Mouse (Mus musculus) MEL (cell line): Measurements from ENCODE around the gene Aak1. TPM values are rescaled to one million over a fixed set of nuclear protein-coding genes. Genes with fewer than 3 reads are reported as not detected.

ENCODE experiments used
- DNase-seq: peaks from one replicate; pipeline ENCODE4 v3.0.0; 2011; ENCODE audit warnings: low read depth, low spot score
- H3K27ac ChIP-seq: 2 replicates; pipeline ENCODE4 v1.5.1; 2012; ENCODE audit warnings: low read depth, mild to moderate bottlenecking, control low read depth, low read length, moderate library complexity; ENCODE audit not compliant: control insufficient read depth
- H3K27me3 ChIP-seq, 2 experiments: fragments of 150-350 bp in 1 of 2; sonication (generic) in 1 of 2; 2 replicates each; pipeline ENCODE4 v1.6.1; 2012; ENCODE audit warnings: low read length in 2 of 2, mild to moderate bottlenecking in 2 of 2, improper control_type of control experiment in 1 of 2, moderate library complexity in 1 of 2; ENCODE audit not compliant: insufficient read depth in 2 of 2, control insufficient read depth in 1 of 2
- H3K36me3 ChIP-seq, 2 experiments: 2 replicates each; pipeline ENCODE4 v1.6.1; 2012 to 2014; ENCODE audit warnings: low read length in 2 of 2, improper control_type of control experiment in 1 of 2, inconsistent platforms in 1 of 2, mild to moderate bottlenecking in 1 of 2; ENCODE audit not compliant: insufficient read depth in 2 of 2, control insufficient read depth in 1 of 2
- H3K4me1 ChIP-seq, 2 experiments: fragments of 150-350 bp in 1 of 2; sonication (generic) in 1 of 2; 2 replicates each; pipeline ENCODE4 v1.6.1; 2012; ENCODE audit warnings: low read length in 2 of 2, improper control_type of control experiment in 1 of 2, mild to moderate bottlenecking in 1 of 2; ENCODE audit not compliant: insufficient read depth in 2 of 2, control insufficient read depth in 1 of 2
- H3K4me3 ChIP-seq, 2 experiments: fragments of 150-350 bp in 1 of 2; sonication (generic) in 1 of 2; 2 replicates each; pipeline ENCODE4 v1.5.1; 2012; ENCODE audit warnings: low read depth in 2 of 2, low read length in 2 of 2, mild to moderate bottlenecking in 2 of 2, moderate library complexity in 2 of 2, control low read depth in 1 of 2, improper control_type of control experiment in 1 of 2; ENCODE audit not compliant: control insufficient read depth in 1 of 2, insufficient read depth in 1 of 2
- H3K79me2 ChIP-seq: 2 replicates; pipeline ENCODE4 v1.6.1; 2012; ENCODE audit warnings: mild to moderate bottlenecking, low read length, moderate library complexity; ENCODE audit not compliant: control insufficient read depth, poor library complexity, insufficient read depth
- H3K9ac ChIP-seq: 2 replicates; pipeline ENCODE4 v1.6.1; 2012; ENCODE audit warnings: low read depth, mild to moderate bottlenecking, control low read depth, low read length, moderate library complexity; ENCODE audit not compliant: control insufficient read depth, poor library complexity, severe bottlenecking
- H3K9me3 ChIP-seq: fragments of 150-350 bp; sonication (generic); replicated peaks from 2 replicates; pipeline ENCODE4 v1.6.1; 2012; ENCODE audit warnings: mild to moderate bottlenecking, low read length, improper control_type of control experiment, moderate library complexity; ENCODE audit not compliant: insufficient read depth
- BHLHE40 ChIP-seq: IDR thresholded peaks from 2 replicates; pipeline ENCODE4 v1.6.1; 2012; ENCODE audit warnings: low read depth, mild to moderate bottlenecking, inconsistent platforms, low read length, improper control_type of control experiment, borderline replicate concordance
- CTCF ChIP-seq, 3 experiments: IDR thresholded peaks in 2 of 3; conservative IDR thresholded peaks in 1 of 3; 2 replicates each; pipeline ENCODE4 v1.5.1; 2011 to 2012; ENCODE audit warnings: low read length in 3 of 3, low read depth in 2 of 3, mild to moderate bottlenecking in 2 of 3, improper control_type of control experiment in 1 of 3, inconsistent platforms in 1 of 3, mixed read lengths in 1 of 3, moderate library complexity in 1 of 3; ENCODE audit not compliant: control insufficient read depth in 1 of 3, insufficient read depth in 1 of 3, poor library complexity in 1 of 3, severe bottlenecking in 1 of 3
- E2F4 ChIP-seq: IDR thresholded peaks from 2 replicates; pipeline ENCODE4 v1.6.1; 2011; ENCODE audit warnings: low read depth, low read length, improper control_type of control experiment, borderline replicate concordance
- ELF1 ChIP-seq: IDR thresholded peaks from 2 replicates; pipeline ENCODE4 v1.6.1; 2014; ENCODE audit warnings: low read depth, mild to moderate bottlenecking, inconsistent platforms, low read length, improper control_type of control experiment, moderate library complexity
- EP300 ChIP-seq, 2 experiments: IDR thresholded peaks; 2 replicates each; pipeline ENCODE4 v1.6.1; 2011; ENCODE audit warnings: improper control_type of control experiment in 2 of 2, low read length in 2 of 2, low read depth in 1 of 2, mild to moderate bottlenecking in 1 of 2
- GABPA ChIP-seq: IDR thresholded peaks from 2 replicates; pipeline ENCODE4 v1.6.1; 2012; ENCODE audit warnings: low read depth, mild to moderate bottlenecking, inconsistent platforms, low read length, improper control_type of control experiment, moderate library complexity
- GATA1 ChIP-seq: IDR thresholded peaks from 2 replicates; pipeline ENCODE4 v1.6.1; 2011; ENCODE audit warnings: low read depth, low read length, improper control_type of control experiment
- JUND ChIP-seq: IDR thresholded peaks from 2 replicates; pipeline ENCODE4 v1.6.1; 2011; ENCODE audit warnings: low read depth, mild to moderate bottlenecking, improper control_type of control experiment, low read length
- KAT2A ChIP-seq: conservative IDR thresholded peaks from 2 replicates; pipeline ENCODE4 v1.6.1; 2012; ENCODE audit warnings: low read depth, low read length, improper control_type of control experiment, inconsistent platforms
- MAFK ChIP-seq: IDR thresholded peaks from 2 replicates; pipeline ENCODE4 v1.6.1; 2011; ENCODE audit warnings: low read depth, mild to moderate bottlenecking, low read length, improper control_type of control experiment, borderline replicate concordance
- MAZ ChIP-seq: IDR thresholded peaks from 2 replicates; pipeline ENCODE4 v1.6.1; 2012; ENCODE audit warnings: low read depth, mild to moderate bottlenecking, inconsistent platforms, low read length, improper control_type of control experiment
- MEF2A ChIP-seq: IDR thresholded peaks from 2 replicates; pipeline ENCODE4 v1.6.1; 2014; ENCODE audit warnings: low read depth, mild to moderate bottlenecking, inconsistent platforms, low read length, improper control_type of control experiment; ENCODE audit not compliant: poor library complexity, insufficient replicate concordance, severe bottlenecking; ENCODE audit errors: extremely low read depth
- MYC ChIP-seq: IDR thresholded peaks from 2 replicates; pipeline ENCODE4 v1.6.1; 2011; ENCODE audit warnings: low read depth, mild to moderate bottlenecking, low read length, improper control_type of control experiment, moderate library complexity
- NELFE ChIP-seq: IDR thresholded peaks from 2 replicates; pipeline ENCODE4 v1.6.1; 2011; ENCODE audit warnings: low read depth, low read length, improper control_type of control experiment
- NRF1 ChIP-seq: IDR thresholded peaks from 2 replicates; pipeline ENCODE4 v1.6.1; 2014; ENCODE audit warnings: low read depth, mild to moderate bottlenecking, inconsistent platforms, low read length, improper control_type of control experiment, moderate library complexity; ENCODE audit not compliant: poor library complexity, insufficient read depth, severe bottlenecking
- POLR2AphosphoS2 ChIP-seq: IDR thresholded peaks from 2 replicates; pipeline ENCODE4 v1.6.1; 2011; ENCODE audit warnings: low read length, improper control_type of control experiment
- POLR2AphosphoS5 ChIP-seq: IDR thresholded peaks from 2 replicates; pipeline ENCODE4 v1.6.1; 2012; ENCODE audit warnings: low read depth, borderline replicate concordance, mild to moderate bottlenecking, inconsistent platforms, low read length, moderate library complexity, mixed read lengths
- RAD21 ChIP-seq: IDR thresholded peaks from 2 replicates; pipeline ENCODE4 v1.6.1; 2011; ENCODE audit warnings: mild to moderate bottlenecking, low read depth, low read length, improper control_type of control experiment
- RCOR1 ChIP-seq: IDR thresholded peaks from 2 replicates; pipeline ENCODE4 v1.6.1; 2012; ENCODE audit warnings: low read depth, mild to moderate bottlenecking, inconsistent platforms, low read length, improper control_type of control experiment
- SIN3A ChIP-seq: IDR thresholded peaks from 2 replicates; pipeline ENCODE4 v1.6.1; 2012; ENCODE audit warnings: low read length, improper control_type of control experiment, inconsistent platforms
- SMC3 ChIP-seq: IDR thresholded peaks from 2 replicates; pipeline ENCODE4 v1.6.1; 2011; ENCODE audit warnings: low read depth, low read length, improper control_type of control experiment
- TAL1 ChIP-seq: IDR thresholded peaks from 2 replicates; pipeline ENCODE4 v1.6.1; 2012; ENCODE audit warnings: mild to moderate bottlenecking, inconsistent platforms, low read length, moderate library complexity, mixed read lengths
- TBP ChIP-seq: IDR thresholded peaks from 2 replicates; pipeline ENCODE4 v1.8.0; 2011; ENCODE audit warnings: low read depth, low read length, improper control_type of control experiment
- TCF12 ChIP-seq: IDR thresholded peaks from 2 replicates; pipeline ENCODE4 v1.6.1; 2014; ENCODE audit warnings: low read depth, mild to moderate bottlenecking, inconsistent platforms, low read length, improper control_type of control experiment, moderate library complexity
- UBTF ChIP-seq: IDR thresholded peaks from 2 replicates; pipeline ENCODE4 v1.6.1; 2012; ENCODE audit warnings: low read depth, mild to moderate bottlenecking, inconsistent platforms, low read length, improper control_type of control experiment, moderate library complexity, borderline replicate concordance; ENCODE audit not compliant: insufficient read depth
- ZC3H11A ChIP-seq: IDR thresholded peaks from 2 replicates; pipeline ENCODE4 v1.6.1; 2012; ENCODE audit warnings: low read depth, mild to moderate bottlenecking, inconsistent platforms, low read length, improper control_type of control experiment
- ZKSCAN1 ChIP-seq: IDR thresholded peaks from 2 replicates; pipeline ENCODE4 v1.6.1; 2012; ENCODE audit warnings: low read depth, mild to moderate bottlenecking, inconsistent platforms, low read length, improper control_type of control experiment, moderate library complexity
- ZMIZ1 ChIP-seq: IDR thresholded peaks from 2 replicates; pipeline ENCODE4 v1.6.1; 2012; ENCODE audit warnings: low read depth, mild to moderate bottlenecking, inconsistent platforms, low read length, improper control_type of control experiment, moderate library complexity
- ZNF384 ChIP-seq: IDR thresholded peaks from 2 replicates; pipeline ENCODE4 v1.6.1; 2012; ENCODE audit warnings: low read depth, mild to moderate bottlenecking, inconsistent platforms, low read length, improper control_type of control experiment
- polyA plus RNA-seq, 2 experiments: library from polyadenylated mRNA; stranded (reverse) in 1 of 2; unstranded in 1 of 2; fragments of >175 nt in 1 of 2; fragments of >200 nt in 1 of 2; gene quantifications; 2 replicates each; pipeline versions ENCODE4 v1.2.1 to v1.2.4; 2012; ENCODE audit warnings: low replicate concordance in 2 of 2, low read depth in 1 of 2; ENCODE audit not compliant: insufficient read length in 2 of 2, insufficient read depth in 1 of 2, missing spikeins in 1 of 2
- total RNA-seq: library from RNA; depleted of rRNA; stranded (reverse); fragments of 300-350 nt; gene quantifications from 2 replicates; pipeline ENCODE4 v1.2.3, GENCODE M21; 2012

Gene Aak1
- total and polyA plus RNA-seq, 3 experiments: 6.4 to 353 (median 25.4) TPM

DNA sequence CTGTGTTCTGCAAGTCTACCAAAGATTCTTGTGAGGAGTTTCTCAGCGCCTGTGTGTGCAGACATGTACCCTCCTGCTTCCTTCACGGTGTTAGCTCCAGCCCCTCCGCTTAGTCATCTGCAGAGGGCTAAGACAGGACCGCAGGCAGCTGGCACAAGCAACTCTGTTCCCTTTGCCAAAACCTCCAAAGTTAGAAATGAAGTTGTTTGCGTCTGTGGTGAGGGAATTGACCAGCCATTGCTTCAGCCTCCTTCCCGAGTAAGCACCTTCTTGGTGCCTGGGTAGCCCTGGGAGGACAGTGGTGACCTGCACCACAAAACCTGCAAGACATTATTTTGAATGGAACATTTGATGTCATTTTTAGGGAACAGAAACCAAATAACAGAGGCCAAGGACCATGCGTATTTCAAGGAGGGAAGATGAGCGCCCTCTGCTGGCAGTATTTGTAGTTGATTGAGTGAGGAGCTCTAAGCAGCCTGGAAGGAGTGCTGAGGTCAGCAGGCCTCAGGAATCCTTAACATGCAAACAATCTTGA lies 153.3 kb downstream of the Aak1 start:
- H3K4me3 ChIP-seq: no peak overlapping the region
- peak; percentile 89 for DNase-seq
- no peaks in the 10 kb centered on the region for H3K79me2 ChIP-seq
- peaks cover 4 to 11% of the 10 kb centered on the region in 2 experiments; a peak in 2 of 4 replicates for H3K4me1 ChIP-seq
- peak overlapping the region; percentile 31; the same call in 1 of the 2 replicates for H3K9ac ChIP-seq
- TF ChIP-seq RAD21 (peak; percentile 52), UBTF (no peak), SMC3 (peak; percentile 65), TBP (no peak), POLR2AphosphoS5 (no peak), ZC3H11A (0 out of 2 replicates have a peak, but pooled peaks have one; percentile 15), TCF12 (no peak), MAFK (peak; percentile 93), ZKSCAN1 (no peak), ZMIZ1 (no peak), ZNF384 (no peak), JUND (no peak), SIN3A (no peak), KAT2A (no peak), E2F4 (no peak), GABPA (no peak), CTCF (IDR thresholded peaks at IDR 0.05 in 2 of 3, conservative IDR thresholded peaks at IDR 0.05 in 1 of 3; ENCODE audit: control insufficient read depth in 1 of 3, insufficient read depth in 1 of 3, low read depth in 2 of 3, low read length in 3 of 3, poor library complexity in 1 of 3, severe bottlenecking in 1 of 3) (peak; percentile 79 to 85 (median 83)), MYC (peak; percentile 69; the same call in 1 of the 2 replicates), MAZ (no peak)
- H3K27me3 ChIP-seq: no peaks in the 10 kb centered on the region
- peaks cover 0 to 12% of the 10 kb centered on the region in 2 experiments; a peak in 3 of 4 replicates for H3K36me3 ChIP-seq
- no peak overlapping the region for H3K27ac ChIP-seq
- no peaks in the 10 kb centered on the region for H3K9me3 ChIP-seq

DNA sequence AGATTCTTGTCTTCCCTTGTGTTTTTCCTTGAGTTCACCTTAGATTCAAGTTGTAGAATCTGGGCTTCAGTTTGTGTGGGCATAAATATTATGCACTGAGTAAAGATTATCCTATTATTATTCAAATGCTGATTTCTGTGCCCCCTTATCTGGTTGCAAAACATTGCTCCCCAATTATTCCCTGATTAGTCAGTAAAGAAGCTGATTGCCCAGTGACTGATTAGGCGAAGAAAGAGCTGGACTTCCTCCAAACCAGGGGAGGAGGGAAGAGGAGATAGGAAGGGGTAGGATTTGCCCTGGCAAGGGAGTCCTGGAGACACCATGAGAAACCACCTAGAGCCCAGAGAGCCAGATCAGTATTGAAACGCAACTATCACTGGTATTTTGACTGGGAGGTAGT lies 154.8 kb downstream of the Aak1 start:
- no peaks in the 10 kb centered on the region for H3K27me3 ChIP-seq
- H3K79me2 ChIP-seq: no peaks in the 10 kb centered on the region
- no peak overlapping the region for H3K9ac ChIP-seq
- peak; percentile 21 for DNase-seq
- H3K27ac ChIP-seq: no peak overlapping the region
- H3K4me3 ChIP-seq: no peak overlapping the region
- peaks cover 0 to 12% of the 10 kb centered on the region in 2 experiments; a peak in 2 of 4 replicates for H3K36me3 ChIP-seq
- H3K9me3 ChIP-seq: no peaks in the 10 kb centered on the region
- TF ChIP-seq RCOR1 (peak; percentile 53; the same call in 1 of the 2 replicates), MEF2A (no peak), POLR2AphosphoS2 (0 out of 2 replicates have a peak, but pooled peaks have one; percentile 24), MAFK (no peak), TCF12 (peak; percentile 44; the same call in 1 of the 2 replicates), NELFE (no peak), MAZ (no peak), TBP (no peak), BHLHE40 (no peak), ELF1 (no peak), CTCF (IDR thresholded peaks at IDR 0.05 in 2 of 3, conservative IDR thresholded peaks at IDR 0.05 in 1 of 3; ENCODE audit: control insufficient read depth in 1 of 3, insufficient read depth in 1 of 3, low read depth in 2 of 3, low read length in 3 of 3, poor library complexity in 1 of 3, severe bottlenecking in 1 of 3) (no peak), GATA1 (peak; percentile 46; the same call in 1 of the 2 replicates), EP300 (IDR thresholded peaks at IDR 0.05; ENCODE audit: low read depth in 1 of 2, low read length in 2 of 2) (peak in 1 of 2 experiments; percentile 58; a peak in 2 of 4 replicates), TAL1 (peak; percentile 28), NRF1 (no peak)
- peaks cover 4 to 14% of the 10 kb centered on the region in 2 experiments; a peak in 2 of 4 replicates for H3K4me1 ChIP-seq
